Mouse (Mus musculus) gonadal fat pad, adult 2 months (tissue): ENCODE results near the gene Cpm. TPM values are rescaled to one million over a fixed set of nuclear protein-coding genes. Genes with fewer than 3 reads are reported as not detected.

Source experiments
- DNase-seq: peaks from one replicate; pipeline ENCODE4 v3.0.0-alpha.2; 2012; ENCODE audit warnings: low read depth
- polyA plus RNA-seq: library from polyadenylated mRNA; depleted of rRNA; stranded (reverse); fragments of >200 nt; gene quantifications from 2 replicates; pipeline ENCODE4 v1.2.3, GENCODE M21; 2012

Gene Cpm
- polyA plus RNA-seq, 1 experiment: 13.7 TPM

DNA sequence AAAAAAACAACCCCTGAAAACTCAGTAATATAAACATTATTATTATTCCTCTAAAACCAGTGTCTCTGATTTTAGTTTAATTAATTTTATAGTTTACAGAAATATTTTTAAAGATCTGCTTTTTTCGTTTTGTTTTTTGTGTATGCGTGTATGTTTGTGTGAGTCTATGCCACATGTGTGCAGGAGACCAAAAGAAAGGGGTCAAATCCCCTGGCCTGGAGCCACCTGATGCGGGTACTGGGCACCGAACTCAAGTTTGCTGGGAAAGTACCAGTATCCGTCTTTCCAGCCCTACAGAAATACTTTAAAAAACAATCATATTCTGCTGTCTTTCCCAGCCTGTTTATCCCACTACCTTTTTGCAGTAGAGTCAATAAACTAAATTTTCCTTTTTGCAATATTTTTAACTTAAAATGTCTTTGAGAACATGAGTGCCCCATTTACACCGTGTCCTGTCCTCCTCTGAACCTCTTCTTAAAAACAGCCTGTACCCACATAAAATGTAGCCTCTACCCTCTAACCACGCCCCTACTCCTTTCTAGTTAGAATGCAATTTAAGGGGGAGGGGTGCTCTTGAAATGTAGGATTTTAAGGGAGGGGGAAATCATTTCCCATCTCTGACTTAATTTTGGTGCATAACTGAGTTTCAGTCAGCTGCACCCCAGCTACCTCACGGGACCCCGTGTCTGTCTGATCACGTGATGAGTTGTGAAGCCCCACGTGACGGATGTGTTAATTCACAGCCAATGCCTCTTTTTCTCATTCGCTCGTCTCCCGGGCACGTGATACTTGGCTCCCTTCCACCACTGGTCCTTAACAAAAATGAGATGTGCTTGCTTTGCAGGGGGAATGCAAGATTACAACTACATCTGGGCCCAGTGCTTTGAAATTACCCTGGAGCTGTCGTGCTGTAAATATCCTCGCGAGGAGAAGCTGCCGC is 46.1 kb downstream of the Cpm start:
- DNase-seq: no peak

- DNase-seq: no peak
Measured at GRCm38 (mm10) chr10:117676036-117676643, 46.8 kb downstream of the Cpm start.

DNA sequence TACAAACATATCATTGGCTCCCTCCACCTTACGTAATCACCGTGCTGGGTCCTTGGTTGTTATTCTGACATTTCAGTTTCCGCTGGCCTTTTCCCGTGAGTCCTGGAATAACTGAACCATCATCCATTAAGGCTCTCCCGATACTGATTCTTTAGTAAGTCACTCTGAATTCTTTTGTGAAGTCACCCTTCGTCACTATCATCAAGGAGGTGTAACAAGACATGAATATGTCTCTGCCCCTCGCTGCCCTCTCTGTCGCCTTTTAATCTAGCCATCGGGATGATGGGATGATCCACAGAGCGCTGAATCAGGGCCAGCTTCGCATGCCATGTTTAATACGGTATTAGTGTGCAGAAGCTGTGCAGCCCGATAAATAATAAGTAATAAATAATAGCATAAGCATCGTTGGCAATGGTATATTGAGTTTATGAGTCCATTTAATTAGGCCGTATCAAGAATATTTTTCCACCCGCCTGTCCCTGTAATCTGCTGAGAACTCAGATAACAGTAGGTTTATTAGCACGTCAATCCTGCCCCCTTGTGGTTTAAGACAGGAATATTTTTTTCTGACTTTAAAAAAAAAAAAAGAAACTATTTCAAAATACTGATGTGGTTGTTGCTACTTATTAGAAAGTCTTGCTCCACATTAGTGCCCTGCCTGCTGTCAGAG is 47.5 kb downstream of the Cpm start:
- no peak for DNase-seq

DNA sequence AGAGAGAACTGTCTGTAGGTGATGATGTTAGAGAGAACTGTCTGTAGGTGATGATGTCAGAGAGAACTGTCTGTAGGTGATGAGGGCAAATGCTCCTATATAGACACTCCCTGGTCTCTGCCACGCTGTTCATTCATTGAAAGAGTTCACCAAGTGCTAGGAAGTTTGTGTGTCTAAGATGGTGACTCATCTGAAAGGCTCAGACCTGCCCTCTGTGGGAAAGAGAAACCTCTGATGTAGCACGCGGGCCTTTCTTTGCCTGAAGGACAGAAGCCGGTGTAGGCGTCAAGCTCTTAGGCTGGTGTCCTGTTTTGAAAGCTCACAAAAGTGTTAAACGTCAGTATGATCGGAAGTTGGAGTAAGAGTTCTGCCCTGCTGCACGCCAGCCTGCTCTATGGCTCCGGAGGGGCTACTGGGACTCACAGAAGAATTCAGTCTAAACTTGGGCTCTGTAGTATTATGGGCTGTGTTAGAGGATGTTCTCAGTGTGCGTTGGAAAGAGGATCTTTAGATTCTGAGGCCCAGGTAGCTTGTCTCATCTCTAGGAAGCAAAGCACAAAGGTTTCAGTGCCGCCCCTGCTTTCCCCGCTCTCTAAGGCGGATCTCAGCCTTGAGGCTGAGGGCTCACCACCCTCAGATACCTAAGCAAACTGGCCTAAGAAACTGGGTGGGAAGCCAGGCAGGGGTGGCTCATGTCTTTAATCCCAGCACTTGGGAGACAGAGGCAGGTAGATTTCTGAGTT is 48.4 kb downstream of the Cpm start:
- no peak for DNase-seq

GRCm38 (mm10) chr10:117678357-117678756 is 49.1 kb downstream of the Cpm start:
- no peak for DNase-seq

- no peak for DNase-seq
Measured at GRCm38 (mm10) chr10:117679029-117679686, 49.9 kb downstream of the Cpm start.

DNA sequence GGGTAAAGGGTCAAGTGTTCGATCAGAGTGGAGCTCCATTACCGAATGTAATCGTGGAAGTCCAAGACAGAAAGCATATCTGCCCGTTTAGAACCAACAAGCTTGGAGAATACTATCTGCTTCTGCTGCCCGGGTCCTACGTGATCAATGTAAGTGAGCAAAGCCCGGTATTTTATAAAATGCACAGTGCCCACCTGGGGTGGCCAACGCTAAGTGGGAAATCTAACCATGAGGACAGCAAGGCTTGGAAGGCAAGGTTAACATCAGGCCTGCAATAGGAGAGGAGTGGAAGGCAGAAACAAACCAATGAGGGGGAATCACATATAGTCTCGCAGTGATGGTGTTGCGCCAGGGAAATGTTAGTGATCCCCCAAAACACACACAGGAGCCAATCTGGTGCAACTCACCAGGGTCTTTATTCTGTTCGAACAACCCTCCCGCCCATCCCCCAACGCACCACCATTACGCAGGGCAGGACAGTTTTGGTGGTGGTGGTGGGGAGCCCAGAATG is 50.7 kb downstream of the Cpm start:
- no peak for DNase-seq

- no peak for DNase-seq
Measured at GRCm38 (mm10) chr10:117680868-117681513, 51.7 kb downstream of the Cpm start.

GRCm38 (mm10) chr10:117681543-117681942 is 52.2 kb downstream of the Cpm start:
- no peak for DNase-seq

DNA sequence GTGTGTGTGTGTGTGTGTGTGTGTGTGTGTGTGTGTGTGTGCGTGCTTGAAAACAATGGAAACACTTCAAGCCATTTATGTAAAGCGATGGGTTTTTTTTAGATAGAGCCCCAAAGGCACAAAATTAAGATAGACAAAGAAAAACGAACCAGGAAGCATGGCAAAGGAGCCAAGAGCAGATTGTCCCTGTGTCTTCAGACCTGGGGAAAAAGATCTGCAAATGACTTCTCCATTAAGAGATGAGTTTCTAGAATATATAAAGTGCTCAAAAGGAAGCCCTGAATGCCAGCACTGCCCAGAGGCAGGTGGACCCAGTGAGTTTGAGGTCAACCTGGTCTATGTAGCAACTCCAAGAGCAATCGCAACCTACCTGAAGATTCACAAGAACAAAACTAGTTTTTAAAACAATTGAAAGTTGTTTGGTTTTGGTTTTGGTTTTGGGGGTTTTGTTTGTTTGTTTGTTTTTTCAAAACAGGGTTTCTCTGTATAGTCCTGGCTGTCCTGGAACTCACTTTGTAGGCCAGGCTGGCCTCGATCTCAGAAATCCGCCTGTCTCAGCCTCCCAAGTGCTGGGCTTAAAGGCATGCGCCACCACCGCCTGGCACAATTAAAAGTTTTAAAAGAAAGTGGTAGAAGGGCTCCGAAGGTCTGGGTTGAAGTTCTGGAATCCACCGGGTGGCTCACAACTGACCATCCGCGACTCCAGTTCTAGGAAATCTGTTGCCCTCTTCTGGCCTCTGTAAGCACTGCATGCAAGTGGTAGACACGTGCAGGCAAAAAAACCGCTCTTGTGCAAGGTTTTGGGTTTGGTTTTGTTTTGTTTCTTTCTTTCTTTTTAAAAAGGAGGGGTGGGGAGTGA is 52.9 kb downstream of the Cpm start:
- DNase-seq: no peak

DNA sequence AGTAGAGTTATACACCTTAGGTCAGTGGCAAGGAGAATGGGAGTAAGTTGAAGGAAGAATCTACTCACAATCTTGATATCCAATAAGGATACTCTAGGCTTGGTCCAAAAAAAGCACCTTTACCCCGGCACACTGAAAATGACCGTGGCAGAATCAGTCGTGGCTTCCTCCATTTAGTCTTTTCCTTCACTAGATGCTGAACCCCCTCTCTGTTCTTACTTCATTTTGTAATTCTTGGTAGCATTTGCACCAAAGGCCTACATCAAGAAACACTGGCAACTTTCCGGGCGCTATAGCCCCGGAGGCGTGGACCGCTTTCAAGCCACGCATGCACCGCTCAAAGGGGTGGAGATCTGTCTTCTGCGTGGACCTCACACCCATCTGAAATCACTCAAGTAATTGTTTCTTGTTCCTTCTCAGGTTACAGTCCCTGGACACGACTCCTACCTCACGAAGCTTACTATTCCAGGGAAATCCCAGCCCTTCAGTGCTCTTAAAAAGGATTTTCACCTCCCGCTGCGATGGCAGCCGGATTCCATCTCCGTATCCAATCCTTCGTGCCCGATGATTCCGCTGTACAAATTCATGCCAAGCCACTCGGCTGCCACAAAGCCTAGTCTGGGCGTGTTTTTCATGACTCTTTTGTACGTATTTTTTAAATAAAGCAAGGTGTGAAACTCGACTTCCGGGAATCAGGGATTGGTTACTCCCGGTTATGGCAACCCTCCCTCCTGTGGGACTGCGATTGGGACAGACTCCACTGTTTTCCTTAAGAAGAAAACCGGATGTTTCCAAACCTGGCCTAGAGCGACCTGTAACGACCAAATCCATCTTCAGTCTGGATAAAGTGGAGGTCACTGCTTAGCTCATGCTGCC is 53.8 kb downstream of the Cpm start:
- DNase-seq: no peak

DNA sequence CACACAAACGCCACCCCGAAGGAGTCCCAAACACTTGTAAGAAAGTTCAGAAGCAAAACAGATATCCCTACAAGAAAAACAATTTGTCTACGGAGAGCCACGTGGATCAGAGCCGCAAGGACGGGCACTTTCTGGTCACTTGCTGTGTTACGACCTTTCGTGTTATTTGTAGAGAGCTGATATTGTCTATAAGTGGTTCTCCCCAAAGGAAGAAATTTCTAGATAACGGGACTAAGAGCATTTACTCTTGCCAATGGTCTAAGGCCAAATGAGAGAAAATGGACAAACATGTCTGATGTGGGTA is 54.4 kb downstream of the Cpm start:
- no peak for DNase-seq

DNA sequence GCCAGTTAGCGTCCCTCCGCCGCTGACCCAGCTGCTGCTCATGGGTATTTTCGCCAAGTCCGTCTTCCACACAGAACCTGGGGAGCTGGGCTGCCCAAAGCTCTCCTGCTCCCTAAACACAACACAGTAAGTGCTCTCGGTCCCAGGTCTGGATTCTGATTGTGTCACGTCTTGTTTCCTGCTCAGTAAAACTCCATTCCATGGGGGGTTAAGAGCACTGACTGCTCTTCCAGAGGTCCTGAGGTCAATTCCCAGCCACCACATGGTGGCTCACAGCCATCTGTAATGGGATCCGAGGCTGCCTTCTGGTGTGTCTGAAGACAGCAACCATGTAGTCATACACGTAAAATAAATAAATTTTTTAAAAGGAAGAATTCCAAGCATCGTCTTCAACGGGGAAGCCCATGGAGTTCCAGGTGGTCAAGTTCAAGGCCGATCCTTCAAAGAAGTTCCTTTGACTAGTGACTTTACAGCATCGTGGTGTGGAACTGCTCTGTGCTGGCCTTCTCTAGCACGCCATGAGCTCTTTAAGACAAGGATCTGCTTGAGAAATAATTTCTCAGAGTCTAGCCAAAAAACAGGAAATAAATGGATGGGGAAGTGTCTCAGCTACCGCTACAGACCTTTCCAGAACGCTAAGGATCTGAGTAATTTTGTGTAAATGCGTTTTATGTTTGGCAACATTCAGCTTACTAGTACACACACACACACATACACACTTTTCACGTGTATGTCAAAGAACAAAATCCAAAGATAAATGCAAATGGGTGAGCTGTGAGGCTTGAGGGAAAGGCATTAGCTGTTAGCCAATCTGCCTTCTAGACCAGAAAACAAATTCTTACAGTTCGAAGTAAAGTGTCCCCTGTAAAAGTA is 55.2 kb downstream of the Cpm start:
- no peak for DNase-seq

DNA sequence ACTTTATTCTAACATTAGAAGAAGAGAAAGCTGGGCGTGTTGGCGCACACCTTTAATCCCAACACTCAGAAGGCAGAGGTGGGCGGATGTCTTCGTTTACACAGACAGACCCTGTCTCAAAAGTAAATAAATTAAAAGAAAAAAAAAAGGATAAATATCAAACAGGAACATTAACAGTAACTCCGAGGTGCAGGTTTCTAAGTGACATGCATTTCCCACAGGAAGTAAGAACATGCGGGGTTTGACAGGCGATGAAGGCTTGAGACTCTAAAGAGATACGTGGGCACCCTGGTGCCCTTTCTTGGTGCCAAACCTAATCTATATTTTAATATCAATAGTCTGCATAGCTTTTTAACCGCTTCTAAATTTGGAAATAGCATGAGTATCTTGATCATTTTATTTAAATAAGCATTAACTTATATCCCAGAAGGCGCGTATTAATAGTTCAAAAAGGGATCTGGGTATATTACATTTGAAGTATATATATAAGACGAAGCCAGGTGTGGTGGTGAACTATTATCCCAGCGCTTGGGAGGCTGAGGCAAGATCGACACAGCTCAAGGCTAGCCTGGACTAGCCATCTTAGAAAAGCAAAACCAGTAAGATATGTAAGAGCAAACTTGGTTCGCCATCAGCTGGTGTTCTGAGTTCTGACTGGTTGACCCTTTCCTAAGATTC is 56.0 kb downstream of the Cpm start:
- no peak for DNase-seq

DNA sequence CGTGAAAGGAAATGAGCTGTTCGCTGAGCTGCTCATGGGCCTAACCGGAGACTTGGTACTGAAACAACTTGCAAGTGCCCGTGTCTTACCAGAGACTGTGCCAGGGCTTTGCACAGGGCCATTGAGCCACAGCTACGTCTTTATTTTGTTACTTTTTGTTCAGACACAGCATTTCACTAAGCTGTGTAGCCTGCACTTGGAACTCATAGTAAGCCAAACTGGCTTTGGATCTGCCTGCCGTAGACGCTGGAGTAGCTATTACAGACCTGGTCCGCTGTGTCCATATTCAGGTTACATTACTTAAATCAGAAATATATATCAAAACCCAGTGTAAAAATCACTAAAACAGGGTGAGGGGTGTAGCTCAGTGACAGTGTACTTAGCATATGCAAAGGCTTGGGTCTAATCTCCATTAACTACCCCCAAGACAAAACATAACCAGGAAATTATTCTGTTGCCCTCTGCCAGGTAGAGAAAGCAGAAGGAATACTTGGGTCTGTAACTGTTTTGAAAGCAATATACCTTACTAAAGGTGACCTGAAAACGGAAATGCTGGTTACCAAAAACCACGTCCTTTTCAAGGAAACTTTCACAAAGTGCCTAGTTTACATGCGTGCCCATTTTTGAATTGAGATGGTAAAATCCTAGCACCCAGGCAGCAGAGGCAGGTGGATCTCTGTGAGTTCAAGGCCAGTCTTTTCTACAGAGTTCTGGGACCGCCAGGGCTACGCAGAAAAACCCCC is 56.7 kb downstream of the Cpm start:
- no peak for DNase-seq

DNA sequence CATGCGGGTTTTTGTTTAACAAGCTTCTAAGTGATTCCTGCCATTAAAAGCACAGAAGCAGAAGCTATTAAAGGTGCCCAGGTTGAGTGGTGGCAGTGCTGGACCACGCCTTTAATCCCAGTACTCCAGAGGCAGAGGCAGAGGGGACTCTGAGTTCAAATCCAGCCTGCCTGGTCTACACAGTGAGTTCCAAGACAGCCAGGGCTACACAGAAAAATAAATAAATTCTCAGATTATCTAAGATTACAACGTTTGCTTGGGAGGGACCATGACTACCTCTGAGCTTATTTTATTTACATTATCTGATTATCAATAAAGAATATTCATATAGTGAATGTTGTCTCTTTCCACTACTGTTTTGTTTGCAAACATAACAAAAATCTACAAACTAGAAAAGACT is 57.7 kb downstream of the Cpm start:
- no peak for DNase-seq

GRCm38 (mm10) chr10:117687577-117687976 is 58.3 kb downstream of the Cpm start:
- no peak for DNase-seq
